In the genomic region with DNA sequence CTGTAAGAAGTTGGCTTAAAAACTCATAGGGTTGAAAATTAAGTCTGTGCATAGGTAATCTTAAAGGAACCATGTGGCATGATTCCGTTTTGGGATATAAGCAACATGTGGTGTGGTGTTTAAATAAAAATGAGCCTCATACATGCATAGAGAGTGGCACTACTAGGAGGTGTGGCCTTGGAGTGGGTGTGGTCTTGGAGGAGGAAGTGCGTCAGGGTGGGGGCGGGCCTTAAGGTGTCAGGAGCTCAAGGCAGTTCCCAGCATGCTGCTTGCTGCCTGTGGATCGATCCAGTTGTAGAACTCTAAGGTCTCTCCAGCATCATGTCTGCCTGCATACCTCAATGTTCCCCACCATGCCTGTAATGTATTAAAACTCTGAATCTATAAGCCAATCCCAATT, we compare ENCODE assay signal across 32 mouse cellular contexts.
A peak's percentile ranks its signal among the peaks of the same experiment; 100 is the strongest.
DNase-seq lines count a peak whose midpoint lies in the region; ATAC-seq and TF ChIP-seq lines count a peak whose summit lies in the region.
"Had no signal": no experiment of that assay in that cellular context is flagged by ENCODE, and none has a peak within 500 bp of the region (broad histone marks: within the 10 kb centered on the region; RNA-seq: fewer than 3 reads in every experiment).

No protein-coding gene starts in this region.

- no peak overlapping the region for H3K4me3 ChIP-seq in midbrain, embryonic 11.5 days (ENCODE audit: low read depth, low read length)
- no peak overlapping the region for H3K4me3 ChIP-seq in midbrain, embryonic 16.5 days (ENCODE audit: low read depth, low read length)
- H3K4me3 ChIP-seq in MEL (ENCODE audit: control insufficient read depth in 1 of 2, insufficient read depth in 1 of 2, low read depth in 2 of 2, low read length in 2 of 2), result no peak overlapping the region
- H3K4me3 ChIP-seq: embryonic facial prominence, embryonic 12.5 days; forebrain, embryonic 10.5 days; forebrain, embryonic 15.5 days; gastrocnemius, adult 2 months; kidney, embryonic 15.5 days; limb, embryonic 10.5 days; limb, embryonic 15.5 days; midbrain, embryonic 13.5 days had no signal

- no peaks in the 10 kb centered on the region for H3K9me3 ChIP-seq in midbrain, embryonic 11.5 days (ENCODE audit: control insufficient read depth, low read length)
- H3K9me3 ChIP-seq in midbrain, embryonic 16.5 days (replicated peaks; ENCODE audit: control insufficient read depth, low read length, poor library complexity, severe bottlenecking), result no peaks in the 10 kb centered on the region
- H3K9me3 ChIP-seq in MEL (replicated peaks; ENCODE audit: insufficient read depth, low read length), result no peaks in the 10 kb centered on the region
- H3K9me3 ChIP-seq: embryonic facial prominence, embryonic 12.5 days; forebrain, embryonic 10.5 days; forebrain, embryonic 15.5 days; kidney, embryonic 15.5 days; limb, embryonic 10.5 days; limb, embryonic 15.5 days; midbrain, embryonic 13.5 days had no signal

- no peak overlapping the region for H3K9ac ChIP-seq in midbrain, embryonic 11.5 days (ENCODE audit: low read length)
- H3K9ac ChIP-seq in midbrain, embryonic 16.5 days (ENCODE audit: low read depth, low read length), result no peak overlapping the region
- no peak overlapping the region for H3K9ac ChIP-seq in MEL (ENCODE audit: control insufficient read depth, low read depth, low read length, poor library complexity, severe bottlenecking)
- H3K9ac ChIP-seq: embryonic facial prominence, embryonic 12.5 days; forebrain, embryonic 15.5 days; kidney, embryonic 15.5 days; limb, embryonic 15.5 days; midbrain, embryonic 13.5 days had no signal

- TF ChIP-seq POLR2A in MEL (IDR thresholded peaks at IDR 0.05; ENCODE audit: control insufficient read depth in 1 of 2, insufficient read depth in 1 of 2, low read depth in 1 of 2, low read length in 2 of 2, poor library complexity in 1 of 2), result no peak

- DNase-seq in midbrain, embryonic 11.5 days (ENCODE audit: low spot score, missing footprints), result peak; percentile 51
- DNase-seq in MEL (ENCODE audit: low read depth, low spot score), result peak; percentile 71
- no peak for DNase-seq in layer of hippocampus, adult 11-12 months (ENCODE audit: low spot score)
- no peak for DNase-seq in layer of hippocampus, postnatal 10 days (ENCODE audit: low spot score in 2 of 2)
- no peak for DNase-seq in frontal cortex, postnatal 14 days (ENCODE audit: low spot score in 2 of 2)
- DNase-seq: adrenal gland, postnatal 10 days; cerebellum, adult 11-12 months; cerebellum, adult 9-11 months; embryo, embryonic 11 days; gastrocnemius, adult 2 months; gastrocnemius, postnatal 36 days; heart, adult 18-20 months; kidney, adult 18-20 months; kidney, postnatal 36 days; lung, adult 18-20 months; right cerebral cortex, postnatal 25 days; thymus, postnatal 14 days had no signal

- TF ChIP-seq EP300 in MEL (IDR thresholded peaks at IDR 0.05; ENCODE audit: low read depth in 1 of 2, low read length in 2 of 2), result no peak

- H3K4me2 ChIP-seq in midbrain, embryonic 11.5 days, result no peak overlapping the region
- no peak overlapping the region for H3K4me2 ChIP-seq in midbrain, embryonic 16.5 days (ENCODE audit: low read length)
- H3K4me2 ChIP-seq: embryonic facial prominence, embryonic 12.5 days; forebrain, embryonic 15.5 days; heart, embryonic 11.5 days; kidney, embryonic 15.5 days; limb, embryonic 15.5 days; midbrain, embryonic 13.5 days had no signal

- TF ChIP-seq CTCF in MEL (IDR thresholded peaks at IDR 0.05 in 2 of 3, conservative IDR thresholded peaks at IDR 0.05 in 1 of 3; ENCODE audit: control insufficient read depth in 1 of 3, insufficient read depth in 1 of 3, low read depth in 2 of 3, low read length in 3 of 3, poor library complexity in 1 of 3, severe bottlenecking in 1 of 3), result no peak

- no peaks in the 10 kb centered on the region for H3K4me1 ChIP-seq in midbrain, embryonic 11.5 days (ENCODE audit: control insufficient read depth, insufficient read depth, low read length)
- no peaks in the 10 kb centered on the region for H3K4me1 ChIP-seq in midbrain, embryonic 16.5 days (ENCODE audit: control insufficient read depth, insufficient read depth, low read length)
- H3K4me1 ChIP-seq in MEL (ENCODE audit: control insufficient read depth in 1 of 2, insufficient read depth in 2 of 2, low read length in 2 of 2), result peaks cover 8 to 28% of the 10 kb centered on the region in 2 experiments
- H3K4me1 ChIP-seq: embryonic facial prominence, embryonic 12.5 days; forebrain, embryonic 10.5 days; forebrain, embryonic 15.5 days; limb, embryonic 10.5 days; limb, embryonic 15.5 days; midbrain, embryonic 13.5 days had no signal

- 91% methylated on average over 4 of the region's 4 CpGs for WGBS in midbrain, embryonic 11.5 days
- 92% methylated on average over 4 of the region's 4 CpGs for WGBS in midbrain, embryonic 16.5 days

- H3K27ac ChIP-seq in midbrain, embryonic 11.5 days (ENCODE audit: low read depth, low read length), result no peak overlapping the region
- no peak overlapping the region for H3K27ac ChIP-seq in midbrain, embryonic 16.5 days (ENCODE audit: low read length)
- no peak overlapping the region for H3K27ac ChIP-seq in MEL (ENCODE audit: control insufficient read depth, low read depth, low read length)
- H3K27ac ChIP-seq: embryonic facial prominence, embryonic 12.5 days; forebrain, embryonic 10.5 days; forebrain, embryonic 15.5 days; gastrocnemius, adult 2 months; kidney, embryonic 15.5 days; limb, embryonic 10.5 days; limb, embryonic 15.5 days; macrophage; midbrain, embryonic 13.5 days had no signal

- no peak for TF ChIP-seq RAD21 in MEL (IDR thresholded peaks at IDR 0.05; ENCODE audit: low read depth, low read length)

- H3K36me3 ChIP-seq in midbrain, embryonic 11.5 days (ENCODE audit: control insufficient read depth, insufficient read depth, low read length), result no peaks in the 10 kb centered on the region
- H3K36me3 ChIP-seq in midbrain, embryonic 16.5 days (ENCODE audit: control insufficient read depth, insufficient read depth, low read length), result no peaks in the 10 kb centered on the region
- peaks cover 0 to 20% of the 10 kb centered on the region in 2 experiments; a peak in 2 of 4 replicates for H3K36me3 ChIP-seq in MEL (ENCODE audit: control insufficient read depth in 1 of 2, insufficient read depth in 2 of 2, low read length in 2 of 2)
- H3K36me3 ChIP-seq: embryonic facial prominence, embryonic 12.5 days; forebrain, embryonic 10.5 days; forebrain, embryonic 15.5 days; kidney, embryonic 15.5 days; limb, embryonic 10.5 days; limb, embryonic 15.5 days; midbrain, embryonic 13.5 days had no signal

- no peaks in the 10 kb centered on the region for H3K79me2 ChIP-seq in MEL (ENCODE audit: control insufficient read depth, insufficient read depth, low read length, poor library complexity)

- no peaks in the 10 kb centered on the region for H3K27me3 ChIP-seq in midbrain, embryonic 11.5 days (ENCODE audit: control insufficient read depth, insufficient read depth, low read length)
- no peaks in the 10 kb centered on the region for H3K27me3 ChIP-seq in midbrain, embryonic 16.5 days (ENCODE audit: control insufficient read depth, insufficient read depth, low read depth, low read length)
- no peaks in the 10 kb centered on the region for H3K27me3 ChIP-seq in MEL (ENCODE audit: control insufficient read depth in 1 of 2, insufficient read depth in 2 of 2, low read length in 2 of 2)
- H3K27me3 ChIP-seq: embryonic facial prominence, embryonic 12.5 days; forebrain, embryonic 15.5 days; kidney, embryonic 15.5 days; limb, embryonic 15.5 days; midbrain, embryonic 13.5 days had no signal

- ATAC-seq in midbrain, embryonic 11.5 days (ENCODE audit: low FRiP score), result no peak
- no peak for ATAC-seq in midbrain, embryonic 16.5 days
- 0 out of 2 replicates have a peak, but pooled peaks have one; percentile 60 for ATAC-seq in erythroblast, adult 5-6 weeks (replicated peaks; ENCODE audit: low FRiP score, poor library complexity, severe bottlenecking)
- ATAC-seq in megakaryocyte-erythroid progenitor cell, adult 5-6 weeks (replicated peaks; ENCODE audit: low FRiP score, low TSS enrichment, poor library complexity, severe bottlenecking), result 0 out of 2 replicates have a peak, but pooled peaks have one; percentile 9
- ATAC-seq: CD4-positive, CD25-positive, alpha-beta regulatory T cell, adult 4 months; forebrain, embryonic 15.5 days; hindbrain, embryonic 16.5 days; lung, postnatal 0 days; midbrain, embryonic 13.5 days had no signal

TF ChIP-seq in MEL, 35 proteins besides CTCF, POLR2A, EP300 and RAD21:
- no peak for TF ChIP-seq ZKSCAN1 (IDR thresholded peaks at IDR 0.05; ENCODE audit: low read depth, low read length)
- TF ChIP-seq ELF1 (IDR thresholded peaks at IDR 0.05; ENCODE audit: low read depth, low read length), result 0 out of 2 replicates have a peak, but pooled peaks have one; percentile 36
- TF ChIP-seq CHD2 (IDR thresholded peaks at IDR 0.05; ENCODE audit: low read length), result no peak
- TF ChIP-seq MAFK (IDR thresholded peaks at IDR 0.05; ENCODE audit: borderline replicate concordance, low read depth, low read length), result no peak

Comparison
In these comparisons a context has a peak if more than half of its experiments do, and no peak if none do; other contexts are left out.
1. ATAC-seq: peak in erythroblast, adult 5-6 weeks (single experiment) and megakaryocyte-erythroid progenitor cell, adult 5-6 weeks (single experiment); none in midbrain, embryonic 11.5 days (single experiment) and midbrain, embryonic 16.5 days (single experiment).
2. DNase-seq: peak in midbrain, embryonic 11.5 days (single experiment) and MEL (single experiment); none in layer of hippocampus, adult 11-12 months (single experiment), layer of hippocampus, postnatal 10 days (0 of 2) and frontal cortex, postnatal 14 days (0 of 2).